Mouse (Mus musculus): ENCODE measurements at regions not wholly inside any gene's neighbourhood (a gene's known extent, or its start where the extent isn't known, plus 50 kb on each side); places are given as distances from the start of the nearest gene placed in this dataset.

GRCm38 (mm10) chr16:29931746-29932351 lies 132.3 kb upstream of the Hes1 start:
- TF ChIP-seq POLR2A (IDR thresholded peaks at IDR 0.05; ENCODE audit: control insufficient read depth, low read depth, low read length) (no peak), CTCF (IDR thresholded peaks at IDR 0.05; ENCODE audit: control insufficient read depth, insufficient read depth, insufficient replicate concordance, low read depth, low read length) (no peak)
- no peaks in the 10 kb centered on the region for H3K4me1 ChIP-seq (ENCODE audit: control insufficient read depth, insufficient read depth, low read length)
- no peaks in the 10 kb centered on the region for H3K36me3 ChIP-seq (ENCODE audit: control insufficient read depth, insufficient read depth, low read length)
- H3K27me3 ChIP-seq (ENCODE audit: control insufficient read depth, insufficient read depth, low read length) = no peaks in the 10 kb centered on the region
- no peak overlapping the region for H3K27ac ChIP-seq (ENCODE audit: control insufficient read depth, insufficient read depth, low read depth, low read length)
- no peak overlapping the region for H3K4me3 ChIP-seq (ENCODE audit: control insufficient read depth, low read depth, low read length)

GRCm38 (mm10) chr16:29934649-29935048 lies 129.5 kb upstream of the Hes1 start:
- no peak for TF ChIP-seq POLR2A (IDR thresholded peaks at IDR 0.05; ENCODE audit: control insufficient read depth, low read depth, low read length)
- no peak for TF ChIP-seq CTCF (IDR thresholded peaks at IDR 0.05; ENCODE audit: control insufficient read depth, insufficient read depth, insufficient replicate concordance, low read depth, low read length)
- no peak overlapping the region for H3K4me3 ChIP-seq (ENCODE audit: control insufficient read depth, low read depth, low read length)
- H3K4me1 ChIP-seq (ENCODE audit: control insufficient read depth, insufficient read depth, low read length) = no peaks in the 10 kb centered on the region
- H3K36me3 ChIP-seq (ENCODE audit: control insufficient read depth, insufficient read depth, low read length) = no peaks in the 10 kb centered on the region
- no peaks in the 10 kb centered on the region for H3K27me3 ChIP-seq (ENCODE audit: control insufficient read depth, insufficient read depth, low read length)
- no peak overlapping the region for H3K27ac ChIP-seq (ENCODE audit: control insufficient read depth, insufficient read depth, low read depth, low read length)

- Histone ChIP-seq H3K27ac (ENCODE audit: control insufficient read depth, insufficient read depth, low read depth, low read length) (no peak overlapping the region), H3K4me1 (ENCODE audit: control insufficient read depth, insufficient read depth, low read length) (no peaks in the 10 kb centered on the region), H3K4me3 (ENCODE audit: control insufficient read depth, low read depth, low read length) (no peak overlapping the region), H3K27me3 (ENCODE audit: control insufficient read depth, insufficient read depth, low read length) (no peaks in the 10 kb centered on the region), H3K36me3 (ENCODE audit: control insufficient read depth, insufficient read depth, low read length) (no peaks in the 10 kb centered on the region)
- no peak for TF ChIP-seq POLR2A (IDR thresholded peaks at IDR 0.05; ENCODE audit: control insufficient read depth, low read depth, low read length)
- TF ChIP-seq CTCF (IDR thresholded peaks at IDR 0.05; ENCODE audit: control insufficient read depth, insufficient read depth, insufficient replicate concordance, low read depth, low read length) = no peak
Observed at GRCm38 (mm10) chr16:29938700-29939099, 125.5 kb upstream of the Hes1 start.

GRCm38 (mm10) chr16:29939331-29939850 lies 124.8 kb upstream of the Hes1 start:
- Histone ChIP-seq H3K4me1 (ENCODE audit: control insufficient read depth, insufficient read depth, low read length) (no peaks in the 10 kb centered on the region), H3K4me3 (ENCODE audit: control insufficient read depth, low read depth, low read length) (no peak overlapping the region), H3K27me3 (ENCODE audit: control insufficient read depth, insufficient read depth, low read length) (no peaks in the 10 kb centered on the region), H3K27ac (ENCODE audit: control insufficient read depth, insufficient read depth, low read depth, low read length) (no peak overlapping the region), H3K36me3 (ENCODE audit: control insufficient read depth, insufficient read depth, low read length) (no peaks in the 10 kb centered on the region)
- TF ChIP-seq POLR2A (IDR thresholded peaks at IDR 0.05; ENCODE audit: control insufficient read depth, low read depth, low read length) = no peak
- TF ChIP-seq CTCF (IDR thresholded peaks at IDR 0.05; ENCODE audit: control insufficient read depth, insufficient read depth, insufficient replicate concordance, low read depth, low read length) = no peak

- TF ChIP-seq CTCF (IDR thresholded peaks at IDR 0.05; ENCODE audit: control insufficient read depth, insufficient read depth, insufficient replicate concordance, low read depth, low read length) (no peak), POLR2A (IDR thresholded peaks at IDR 0.05; ENCODE audit: control insufficient read depth, low read depth, low read length) (no peak)
- Histone ChIP-seq H3K4me3 (ENCODE audit: control insufficient read depth, low read depth, low read length) (no peak overlapping the region), H3K27ac (ENCODE audit: control insufficient read depth, insufficient read depth, low read depth, low read length) (no peak overlapping the region), H3K4me1 (ENCODE audit: control insufficient read depth, insufficient read depth, low read length) (no peaks in the 10 kb centered on the region), H3K27me3 (ENCODE audit: control insufficient read depth, insufficient read depth, low read length) (no peaks in the 10 kb centered on the region), H3K36me3 (ENCODE audit: control insufficient read depth, insufficient read depth, low read length) (no peaks in the 10 kb centered on the region)
Observed at GRCm38 (mm10) chr16:29939869-29940707, 124.1 kb upstream of the Hes1 start.

- Histone ChIP-seq H3K36me3 (ENCODE audit: control insufficient read depth, insufficient read depth, low read length) (no peaks in the 10 kb centered on the region), H3K27me3 (ENCODE audit: control insufficient read depth, insufficient read depth, low read length) (no peaks in the 10 kb centered on the region), H3K4me1 (ENCODE audit: control insufficient read depth, insufficient read depth, low read length) (peaks cover 6% of the 10 kb centered on the region), H3K27ac (ENCODE audit: control insufficient read depth, insufficient read depth, low read depth, low read length) (no peak overlapping the region), H3K4me3 (ENCODE audit: control insufficient read depth, low read depth, low read length) (no peak overlapping the region)
- no peak for TF ChIP-seq POLR2A (IDR thresholded peaks at IDR 0.05; ENCODE audit: control insufficient read depth, low read depth, low read length)
- no peak for TF ChIP-seq CTCF (IDR thresholded peaks at IDR 0.05; ENCODE audit: control insufficient read depth, insufficient read depth, insufficient replicate concordance, low read depth, low read length)
Observed at GRCm38 (mm10) chr16:29942111-29942510, 122.1 kb upstream of the Hes1 start.
